26 mouse cellular contexts compared by ENCODE assay signal in genomic region chr1:192812290-192812689, GRCm38 (mm10). TPM values are rescaled to one million over a fixed set of nuclear protein-coding genes. Genes with fewer than 3 reads are reported as not detected.
A peak's percentile ranks its signal among the peaks of the same experiment; 100 is the strongest.
DNase-seq lines count a peak whose midpoint lies in the region; ATAC-seq and TF ChIP-seq lines count a peak whose summit lies in the region.
"Had no signal": no experiment of that assay in that cellular context is flagged by ENCODE, and none has a peak within 500 bp of the region (broad histone marks: within the 10 kb centered on the region; RNA-seq: fewer than 3 reads in every experiment).

No protein-coding gene starts in this region.

- peak; percentile 53; the same call in 1 of the 2 replicates for ATAC-seq in heart, embryonic 15.5 days (replicated peaks; ENCODE audit: insufficient number of reproducible peaks, insufficient read depth, low FRiP score, low read depth)
- ATAC-seq in heart, embryonic 11.5 days (replicated peaks; ENCODE audit: insufficient number of reproducible peaks, low FRiP score, low TSS enrichment) = no peak
- peak; percentile 10; the same call in 1 of the 2 replicates for ATAC-seq in liver, postnatal 0 days
- ATAC-seq: forebrain, embryonic 14.5 days; Patski had no signal

- H3K36me3 ChIP-seq in heart, embryonic 15.5 days = no peaks in the 10 kb centered on the region
- no peaks in the 10 kb centered on the region for H3K36me3 ChIP-seq in heart, embryonic 11.5 days (ENCODE audit: control insufficient read depth, insufficient read depth, low read length)
- no peaks in the 10 kb centered on the region for H3K36me3 ChIP-seq in liver, postnatal 0 days (replicated peaks; ENCODE audit: insufficient read depth, low read length)
- no peaks in the 10 kb centered on the region for H3K36me3 ChIP-seq in small intestine, adult 2 months (ENCODE audit: control insufficient read depth, insufficient read depth, low read length)
- H3K36me3 ChIP-seq: G1E; hindbrain, embryonic 12.5 days had no signal

- WGBS in heart, embryonic 15.5 days = 62% methylated on average over 5 of the region's 5 CpGs
- WGBS in heart, embryonic 11.5 days (ENCODE audit: insufficient replicate concordance) = 72% methylated on average over 5 of the region's 5 CpGs
- 69% methylated on average over 5 of the region's 5 CpGs for WGBS in liver, postnatal 0 days (ENCODE audit: insufficient replicate concordance)
- WGBS in small intestine, adult 2 months = 62% methylated on average over 5 of the region's 5 CpGs

- TF ChIP-seq CTCF in liver, postnatal 0 days (IDR thresholded peaks at IDR 0.05; ENCODE audit: low read depth) = no peak
- TF ChIP-seq CTCF in small intestine, adult 2 months (IDR thresholded peaks at IDR 0.05; ENCODE audit: extremely low read depth, insufficient read length, insufficient replicate concordance, low read depth, low read length) = no peak
- TF ChIP-seq CTCF in left cerebral cortex, adult 2 months (IDR thresholded peaks at IDR 0.05) = no peak

- no peak overlapping the region for H3K4me3 ChIP-seq in heart, embryonic 15.5 days
- no peak overlapping the region for H3K4me3 ChIP-seq in heart, embryonic 11.5 days (ENCODE audit: low read depth, low read length)
- no peak overlapping the region for H3K4me3 ChIP-seq in liver, postnatal 0 days (ENCODE audit: low read depth, low read length)
- H3K4me3 ChIP-seq in small intestine, adult 2 months (ENCODE audit: low read depth, low read length) = no peak overlapping the region
- no peak overlapping the region for H3K4me3 ChIP-seq in left cerebral cortex, adult 2 months
- H3K4me3 ChIP-seq: hindbrain, embryonic 12.5 days had no signal

- intact Hi-C loops in left cerebral cortex, adult 2 months (cut with DNase I) = no loop called here

- no peak for TF ChIP-seq EP300 in liver, postnatal 0 days (IDR thresholded peaks at IDR 0.05; ENCODE audit: low read depth)

- H3K27ac ChIP-seq in heart, embryonic 15.5 days = peak overlapping the region; percentile 37
- no peak overlapping the region for H3K27ac ChIP-seq in heart, embryonic 11.5 days (ENCODE audit: low read depth, low read length)
- H3K27ac ChIP-seq in liver, postnatal 0 days (ENCODE audit: low read depth) = no peak overlapping the region; the same call in 1 of the 2 replicates
- H3K27ac ChIP-seq in small intestine, adult 2 months (ENCODE audit: insufficient read depth, low read depth, low read length) = peak overlapping the region; percentile 74
- H3K27ac ChIP-seq in left cerebral cortex, adult 2 months = no peak overlapping the region
- H3K27ac ChIP-seq: hindbrain, embryonic 12.5 days had no signal

- H3K4me2 ChIP-seq in heart, embryonic 15.5 days = no peak overlapping the region
- no peak overlapping the region for H3K4me2 ChIP-seq in heart, embryonic 11.5 days
- no peak overlapping the region for H3K4me2 ChIP-seq in liver, postnatal 0 days (ENCODE audit: low read depth, low read length)
- H3K4me2 ChIP-seq: hindbrain, embryonic 12.5 days had no signal

- no peak for DNase-seq in liver, postnatal 0 days
- no peak for DNase-seq in liver
- peak; percentile 27 for DNase-seq in fibroblast of lung, adult 2 months (ENCODE audit: low read depth)
- no peak for DNase-seq in left cerebral cortex, adult 2 months (ENCODE audit: extremely low spot score in 1 of 2, low spot score in 2 of 2)
- DNase-seq: adrenal gland, adult 2 months; B cell, adult 2 months; cerebellum, adult 11 months; cerebellum, adult 9-11 months; gastrocnemius, postnatal 10 days; layer of hippocampus, postnatal 36 days; lung, adult 2 months; lung, postnatal 4 days; midbrain, embryonic 14.5 days; right cerebral cortex, postnatal 14 days; spleen, adult 18-20 months; thymus, adult 2 months; thymus, postnatal 4 days had no signal

- H3K9me3 ChIP-seq in heart, embryonic 15.5 days (replicated peaks) = no peaks in the 10 kb centered on the region
- no peaks in the 10 kb centered on the region for H3K9me3 ChIP-seq in heart, embryonic 11.5 days (replicated peaks; ENCODE audit: control insufficient read depth, low read length)
- H3K9me3 ChIP-seq in liver, postnatal 0 days (ENCODE audit: low read length) = no peaks in the 10 kb centered on the region
- H3K9me3 ChIP-seq: hindbrain, embryonic 12.5 days had no signal

- no peak for TF ChIP-seq POLR2A in small intestine, adult 2 months (IDR thresholded peaks at IDR 0.05; ENCODE audit: low read depth, low read length)

- H3K4me1 ChIP-seq in heart, embryonic 15.5 days (replicated peaks) = 0 out of 2 replicates have a peak, but pooled peaks cover 5% of the 10 kb centered on the region
- no peaks in the 10 kb centered on the region for H3K4me1 ChIP-seq in heart, embryonic 11.5 days (ENCODE audit: control insufficient read depth, insufficient read depth, low read length)
- peaks cover 4% of the 10 kb centered on the region; the same call in 1 of the 2 replicates for H3K4me1 ChIP-seq in liver, postnatal 0 days (ENCODE audit: insufficient read depth)
- H3K4me1 ChIP-seq in small intestine, adult 2 months (ENCODE audit: control insufficient read depth, insufficient read depth, insufficient read length, low read length) = peaks cover 24% of the 10 kb centered on the region; the same call in 1 of the 2 replicates

- no peak overlapping the region for H3K9ac ChIP-seq in heart, embryonic 15.5 days
- no peak overlapping the region for H3K9ac ChIP-seq in heart, embryonic 11.5 days (ENCODE audit: low read depth, low read length)
- no peak overlapping the region for H3K9ac ChIP-seq in liver, postnatal 0 days (replicated peaks)
- H3K9ac ChIP-seq: hindbrain, embryonic 12.5 days had no signal

- H3K27me3 ChIP-seq in heart, embryonic 15.5 days = 0 out of 2 replicates have a peak, but pooled peaks cover 3% of the 10 kb centered on the region
- no peaks in the 10 kb centered on the region for H3K27me3 ChIP-seq in heart, embryonic 11.5 days (ENCODE audit: control insufficient read depth, insufficient read depth, low read length)
- no peaks in the 10 kb centered on the region for H3K27me3 ChIP-seq in liver, postnatal 0 days (ENCODE audit: insufficient read depth, low read length)
- no peaks in the 10 kb centered on the region for H3K27me3 ChIP-seq in small intestine, adult 2 months (ENCODE audit: control insufficient read depth, insufficient read depth, low read length)
- H3K27me3 ChIP-seq: CH12.LX; hindbrain, embryonic 12.5 days; Patski had no signal

RNA-seq across cellular contexts. Expression of gene Hhat, which starts 41.3 kb away (rescaled TPM):
- polyA plus RNA-seq in heart, embryonic 15.5 days (2015; fragmentation: Nextera tagmentation; extraction: Ambion mirVana) = 5.5 and 6.8 TPM in 2 replicates
- 7.2 and 9.5 TPM in 2 replicates for polyA plus RNA-seq in heart, embryonic 11.5 days (2014; fragmentation: Nextera tagmentation; extraction: Ambion mirVana)
- polyA plus RNA-seq in liver, postnatal 0 days (2015; fragmentation: Nextera tagmentation; extraction: Ambion mirVana) = 0.76 and 1.1 TPM in 2 replicates
- polyA plus RNA-seq in small intestine, adult 2 months (2012; rRNA removed) = 1.9 and 3.1 TPM in 2 replicates
- 1 to 10 TPM in 1 of 2 experiments, under 1 TPM in 1; 0.81 to 1.3 TPM for total RNA-seq in left cerebral cortex, adult 2 months (2021)
- polyA plus RNA-seq: G1E had no signal

RNA-seq across cellular contexts. Expression of gene Sertad4, which starts 43.3 kb away (rescaled TPM):
- 12.3 and 15.1 TPM in 2 replicates for polyA plus RNA-seq in heart, embryonic 15.5 days (2015; fragmentation: Nextera tagmentation; extraction: Ambion mirVana)
- 8.9 and 10.2 TPM in 2 replicates for polyA plus RNA-seq in heart, embryonic 11.5 days (2014; fragmentation: Nextera tagmentation; extraction: Ambion mirVana)
- 0.28 and 0.37 TPM in 2 replicates for polyA plus RNA-seq in liver, postnatal 0 days (2015; fragmentation: Nextera tagmentation; extraction: Ambion mirVana)
- polyA plus RNA-seq in small intestine, adult 2 months (2012; rRNA removed) = 0.79 and 0.98 TPM in 2 replicates
- 10 to 100 TPM; 11.6 to 12.1 TPM for total RNA-seq in left cerebral cortex, adult 2 months (2021)
- total RNA-seq: CH12.LX; granulocyte monocyte progenitor cell, adult 5-6 weeks had no signal
- polyA plus RNA-seq: G1E had no signal

Comparison
In these comparisons a context has a peak if more than half of its experiments do, and no peak if none do; other contexts are left out.
1. H3K27ac ChIP-seq: peak in heart, embryonic 15.5 days (single experiment) and small intestine, adult 2 months (single experiment); none in heart, embryonic 11.5 days (single experiment), liver, postnatal 0 days (single experiment) and left cerebral cortex, adult 2 months (single experiment).